Mouse (Mus musculus) heart, embryonic 15.5 days (tissue): ENCODE measurements at regions not wholly inside any gene's neighbourhood (a gene's known extent, or its start where the extent isn't known, plus 50 kb on each side); places are given as distances from the start of the nearest gene placed in this dataset.
A peak's percentile ranks its signal among the peaks of the same experiment; 100 is the strongest.

Experiments used
- ATAC-seq: fragments of 200-750 bp; cut with Nextera tagmentation; replicated peaks from 2 replicates; pipeline ENCODE4 v1.8.0; 2017; ENCODE audit warnings: low read depth, moderate TSS enrichment; ENCODE audit not compliant: insufficient number of reproducible peaks, insufficient read depth, low FRiP score
- H3K27ac ChIP-seq: fragments of 300-500 bp; sonication (generic); 2 replicates; pipeline ENCODE4 v1.5.1; 2015; ENCODE audit warnings: mild to moderate bottlenecking, inconsistent platforms
- H3K27me3 ChIP-seq: fragments of 300-500 bp; sonication (generic); 2 replicates; pipeline ENCODE4 v1.6.1; 2015; ENCODE audit warnings: inconsistent platforms
- H3K36me3 ChIP-seq: fragments of 300-500 bp; sonication (generic); 2 replicates; pipeline ENCODE4 v1.6.1; 2015; ENCODE audit warnings: mild to moderate bottlenecking, inconsistent platforms
- H3K4me1 ChIP-seq: fragments of 300-500 bp; sonication (generic); replicated peaks from 2 replicates; pipeline ENCODE4 v1.6.1; 2015; ENCODE audit warnings: inconsistent platforms
- H3K4me2 ChIP-seq: fragments of 300-500 bp; sonication (generic); 2 replicates; pipeline ENCODE4 v1.6.1; 2015; ENCODE audit warnings: inconsistent platforms, mild to moderate bottlenecking, moderate library complexity
- H3K4me3 ChIP-seq: fragments of 300-500 bp; sonication (generic); 2 replicates; pipeline ENCODE4 v1.5.1; 2015; ENCODE audit warnings: mild to moderate bottlenecking, inconsistent platforms
- H3K9ac ChIP-seq: fragments of 300-500 bp; sonication (generic); 2 replicates; pipeline ENCODE4 v1.6.1; 2015; ENCODE audit warnings: mild to moderate bottlenecking, inconsistent platforms
- H3K9me3 ChIP-seq: fragments of 300-500 bp; sonication (generic); replicated peaks from 2 replicates; pipeline ENCODE4 v1.6.1; 2016; ENCODE audit warnings: inconsistent platforms
- WGBS: fragments of 180-500 bp; shearing (Covaris S2); methylation state at CpG from one replicate; pipeline ENCODE4 v1.1.7; 2015; ENCODE audit warnings: mixed read lengths; 5-methylcytosine and 5-hydroxymethylcytosine counted together

- Histone ChIP-seq H3K9ac (no peak overlapping the region), H3K4me2 (peak overlapping the region; percentile 17; the same call in 1 of the 2 replicates), H3K4me1 (peaks cover 13% of the 10 kb centered on the region), H3K27me3 (peaks cover 18% of the 10 kb centered on the region; the same call in 1 of the 2 replicates), H3K4me3 (no peak overlapping the region), H3K36me3 (no peaks in the 10 kb centered on the region), H3K27ac (0 out of 2 replicates have a peak overlapping the region, but pooled peaks have one; percentile 3), H3K9me3 (no peaks in the 10 kb centered on the region)
- peak; percentile 70 for ATAC-seq
- 41% methylated on average over 11 of the region's 11 CpGs for WGBS
Observed at GRCm38 (mm10) chr5:75761459-75762310, 187.0 kb downstream of the Kit start.

- Histone ChIP-seq H3K4me2 (no peak overlapping the region), H3K9me3 (no peaks in the 10 kb centered on the region), H3K4me3 (no peak overlapping the region), H3K27me3 (0 out of 2 replicates have a peak, but pooled peaks cover 7% of the 10 kb centered on the region), H3K27ac (no peak overlapping the region), H3K36me3 (no peaks in the 10 kb centered on the region), H3K4me1 (peaks cover 3% of the 10 kb centered on the region; the same call in 1 of the 2 replicates), H3K9ac (no peak overlapping the region)
- 62% methylated on average over 7 of the region's 7 CpGs for WGBS
- no peak for ATAC-seq
Observed at GRCm38 (mm10) chr5:75756168-75756567, 181.5 kb downstream of the Kit start.

- ATAC-seq, result no peak
- Histone ChIP-seq H3K27ac (no peak overlapping the region), H3K4me1 (peaks cover 3% of the 10 kb centered on the region; the same call in 1 of the 2 replicates), H3K9ac (no peak overlapping the region), H3K36me3 (no peaks in the 10 kb centered on the region), H3K4me2 (no peak overlapping the region), H3K4me3 (no peak overlapping the region), H3K27me3 (0 out of 2 replicates have a peak, but pooled peaks cover 7% of the 10 kb centered on the region), H3K9me3 (no peaks in the 10 kb centered on the region)
- WGBS, result 65% methylated on average over 7 of the region's 7 CpGs
Observed at GRCm38 (mm10) chr5:75754356-75754755, 179.6 kb downstream of the Kit start.

GRCm38 (mm10) chr5:75745311-75745710 is 170.6 kb downstream of the Kit start:
- Histone ChIP-seq H3K4me3 (no peak overlapping the region), H3K27me3 (no peaks in the 10 kb centered on the region), H3K27ac (no peak overlapping the region), H3K36me3 (no peaks in the 10 kb centered on the region), H3K4me1 (peaks cover 4% of the 10 kb centered on the region; the same call in 1 of the 2 replicates), H3K9ac (no peak overlapping the region), H3K9me3 (no peaks in the 10 kb centered on the region), H3K4me2 (no peak overlapping the region)
- no peak for ATAC-seq
- 67% methylated on average over 9 of the region's 9 CpGs for whole genome bisulfite sequencing

GRCm38 (mm10) chr5:75744475-75745045 is 169.8 kb downstream of the Kit start:
- no peaks in the 10 kb centered on the region for H3K9me3 ChIP-seq
- ATAC-seq, result no peak
- H3K27me3 ChIP-seq, result no peaks in the 10 kb centered on the region
- H3K4me3 ChIP-seq, result no peak overlapping the region
- H3K4me2 ChIP-seq, result no peak overlapping the region
- no peaks in the 10 kb centered on the region for H3K36me3 ChIP-seq
- peaks cover 4% of the 10 kb centered on the region; the same call in 1 of the 2 replicates for H3K4me1 ChIP-seq
- H3K27ac ChIP-seq, result no peak overlapping the region
- WGBS, result 25% methylated on average over 5 of the region's 6 CpGs
- H3K9ac ChIP-seq, result no peak overlapping the region

DNA sequence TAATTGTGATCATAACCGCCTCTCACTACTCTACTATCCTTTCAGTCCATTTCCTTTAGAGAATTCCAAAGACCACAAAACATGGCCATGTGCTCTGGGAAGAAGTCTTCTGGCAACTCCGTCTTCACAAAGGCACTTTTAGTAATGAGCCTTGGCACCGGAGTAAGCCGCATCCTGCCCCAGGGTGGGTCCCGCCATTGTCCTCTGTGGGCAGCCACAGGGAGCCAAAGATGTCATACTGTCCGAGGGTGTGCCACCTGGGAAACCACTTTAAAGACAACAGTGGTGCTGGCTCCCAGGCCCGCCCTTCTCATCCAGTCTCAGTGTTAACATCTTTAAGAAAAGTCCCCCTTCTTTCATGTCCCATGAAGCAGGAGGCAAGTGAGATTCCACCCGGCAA is 164.6 kb downstream of the Kit start:
- H3K27me3 ChIP-seq, result no peaks in the 10 kb centered on the region
- H3K4me1 ChIP-seq, result no peaks in the 10 kb centered on the region
- no peak overlapping the region for H3K27ac ChIP-seq
- no peak overlapping the region for H3K9ac ChIP-seq
- 77% methylated on average over 8 of the region's 8 CpGs for WGBS
- H3K4me2 ChIP-seq, result no peak overlapping the region
- ATAC-seq, result no peak
- H3K9me3 ChIP-seq, result no peaks in the 10 kb centered on the region; the same call in 1 of the 2 replicates
- no peak overlapping the region for H3K4me3 ChIP-seq
- H3K36me3 ChIP-seq, result no peaks in the 10 kb centered on the region

GRCm38 (mm10) chr5:75738445-75738844 is 163.7 kb downstream of the Kit start:
- no peak for ATAC-seq
- H3K36me3 ChIP-seq, result no peaks in the 10 kb centered on the region
- H3K4me2 ChIP-seq, result no peak overlapping the region
- no peaks in the 10 kb centered on the region for H3K4me1 ChIP-seq
- H3K27ac ChIP-seq, result no peak overlapping the region
- WGBS, result 70% methylated on average over 2 of the region's 2 CpGs
- no peak overlapping the region for H3K9ac ChIP-seq
- no peaks in the 10 kb centered on the region for H3K27me3 ChIP-seq
- H3K4me3 ChIP-seq, result no peak overlapping the region
- no peaks in the 10 kb centered on the region; the same call in 1 of the 2 replicates for H3K9me3 ChIP-seq

DNA sequence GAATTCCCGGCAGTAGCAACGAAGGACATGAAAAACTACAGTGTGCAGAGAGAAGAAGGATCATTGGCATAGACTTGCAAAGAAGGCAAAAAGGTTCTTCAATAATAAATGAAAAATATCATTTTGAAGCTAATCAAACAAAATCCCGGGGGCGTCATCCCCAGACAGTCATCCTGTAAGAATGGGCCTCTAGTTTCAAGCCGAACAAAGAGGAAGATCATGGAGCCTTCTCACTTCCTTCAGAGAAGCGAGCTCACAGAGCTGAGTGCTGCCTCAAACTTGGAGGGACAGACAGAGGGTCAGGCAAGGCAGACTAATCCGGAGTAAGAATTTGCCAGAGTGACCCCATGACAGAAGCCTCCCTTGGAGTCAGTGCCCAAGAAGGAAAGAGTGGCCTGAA is 163.0 kb downstream of the Kit start:
- 86% methylated on average over 7 of the region's 7 CpGs for WGBS
- no peak overlapping the region for H3K4me3 ChIP-seq
- no peak for ATAC-seq
- no peaks in the 10 kb centered on the region for H3K27me3 ChIP-seq
- no peak overlapping the region for H3K4me2 ChIP-seq
- no peaks in the 10 kb centered on the region for H3K4me1 ChIP-seq
- H3K9me3 ChIP-seq, result no peaks in the 10 kb centered on the region; the same call in 1 of the 2 replicates
- H3K27ac ChIP-seq, result no peak overlapping the region
- H3K36me3 ChIP-seq, result no peaks in the 10 kb centered on the region
- no peak overlapping the region for H3K9ac ChIP-seq

GRCm38 (mm10) chr5:75736318-75736717 is 161.6 kb downstream of the Kit start:
- Histone ChIP-seq H3K9ac (no peak overlapping the region), H3K4me2 (no peak overlapping the region), H3K4me3 (no peak overlapping the region), H3K9me3 (no peaks in the 10 kb centered on the region; the same call in 1 of the 2 replicates), H3K36me3 (no peaks in the 10 kb centered on the region), H3K27me3 (no peaks in the 10 kb centered on the region), H3K4me1 (no peaks in the 10 kb centered on the region), H3K27ac (no peak overlapping the region)
- ATAC-seq, result no peak

DNA sequence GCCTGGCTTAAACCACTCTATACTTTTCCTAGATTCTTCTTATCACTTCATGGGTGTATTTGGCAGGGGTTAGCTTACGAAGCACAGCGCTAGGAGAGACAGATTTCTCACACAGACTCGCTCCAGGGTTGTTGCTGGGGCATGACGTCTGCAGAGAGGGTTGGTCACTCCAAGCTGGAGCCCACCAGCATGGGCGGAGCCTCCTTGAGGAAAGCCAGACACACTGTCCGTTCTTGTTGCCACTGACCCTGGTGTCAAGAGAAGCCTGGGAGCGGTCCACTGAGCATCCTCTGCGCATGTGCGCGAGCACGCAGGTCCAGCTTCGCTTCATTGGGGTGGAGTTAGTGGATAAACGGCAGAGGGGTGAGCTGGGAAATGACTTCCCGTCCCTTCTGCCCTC is 159.8 kb downstream of the Kit start:
- Histone ChIP-seq H3K27me3 (no peaks in the 10 kb centered on the region), H3K27ac (peak overlapping the region; percentile 63), H3K36me3 (no peaks in the 10 kb centered on the region), H3K9me3 (no peaks in the 10 kb centered on the region; the same call in 1 of the 2 replicates), H3K9ac (no peak overlapping the region), H3K4me3 (peak overlapping the region; percentile 31), H3K4me1 (no peaks in the 10 kb centered on the region), H3K4me2 (peak overlapping the region; percentile 34)
- WGBS, result 62% methylated on average over 14 of the region's 14 CpGs
- peak; percentile 87 for ATAC-seq

DNA sequence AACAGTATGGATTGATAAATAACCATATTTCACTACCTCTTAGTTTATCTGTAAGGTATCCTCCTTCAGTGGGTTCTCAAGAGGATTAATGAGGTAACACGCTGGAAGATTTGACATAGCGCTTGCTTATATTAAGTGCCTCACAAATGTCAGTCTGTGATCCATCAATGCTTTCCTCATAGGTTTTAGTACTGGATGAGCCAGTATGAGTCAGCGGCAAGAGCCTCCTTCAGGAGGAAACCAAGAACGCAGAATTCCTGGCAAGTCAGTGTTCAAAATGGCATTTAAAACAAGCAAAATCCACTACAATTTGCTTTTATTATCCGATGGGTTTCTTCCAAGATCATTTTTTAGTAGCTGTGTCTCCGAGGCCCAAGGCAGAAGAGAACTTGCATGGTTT is 159.3 kb downstream of the Kit start:
- Histone ChIP-seq H3K4me3 (no peak overlapping the region), H3K27me3 (no peaks in the 10 kb centered on the region), H3K4me2 (no peak overlapping the region), H3K36me3 (no peaks in the 10 kb centered on the region), H3K27ac (no peak overlapping the region), H3K9ac (no peak overlapping the region), H3K9me3 (no peaks in the 10 kb centered on the region; the same call in 1 of the 2 replicates), H3K4me1 (no peaks in the 10 kb centered on the region)
- WGBS, result 78% methylated on average over 6 of the region's 6 CpGs
- no peak for ATAC-seq
